Mouse (Mus musculus) MEL (cell line): Measurements from ENCODE around the gene Wnt10a.

ENCODE experiments used
- CTCF ChIP-seq, 3 experiments: IDR thresholded peaks in 2 of 3; conservative IDR thresholded peaks in 1 of 3; 2 replicates each; pipeline ENCODE4 v1.5.1; 2011 to 2012; ENCODE audit warnings: low read length in 3 of 3, low read depth in 2 of 3, mild to moderate bottlenecking in 2 of 3, improper control_type of control experiment in 1 of 3, inconsistent platforms in 1 of 3, mixed read lengths in 1 of 3, moderate library complexity in 1 of 3; ENCODE audit not compliant: control insufficient read depth in 1 of 3, insufficient read depth in 1 of 3, poor library complexity in 1 of 3, severe bottlenecking in 1 of 3
- GABPA ChIP-seq: IDR thresholded peaks from 2 replicates; pipeline ENCODE4 v1.6.1; 2012; ENCODE audit warnings: low read depth, mild to moderate bottlenecking, inconsistent platforms, low read length, improper control_type of control experiment, moderate library complexity
- GATA1 ChIP-seq: IDR thresholded peaks from 2 replicates; pipeline ENCODE4 v1.6.1; 2011; ENCODE audit warnings: low read depth, low read length, improper control_type of control experiment
- NELFE ChIP-seq: IDR thresholded peaks from 2 replicates; pipeline ENCODE4 v1.6.1; 2011; ENCODE audit warnings: low read depth, low read length, improper control_type of control experiment
- POLR2A ChIP-seq, 2 experiments: IDR thresholded peaks; 2 replicates each; pipeline ENCODE4 v1.6.1; 2011 to 2012; ENCODE audit warnings: low read length in 2 of 2, mild to moderate bottlenecking in 2 of 2, control low read depth in 1 of 2, improper control_type of control experiment in 1 of 2, low read depth in 1 of 2, moderate library complexity in 1 of 2; ENCODE audit not compliant: control insufficient read depth in 1 of 2, insufficient read depth in 1 of 2, poor library complexity in 1 of 2
- RAD21 ChIP-seq: IDR thresholded peaks from 2 replicates; pipeline ENCODE4 v1.6.1; 2011; ENCODE audit warnings: mild to moderate bottlenecking, low read depth, low read length, improper control_type of control experiment
- TAL1 ChIP-seq: IDR thresholded peaks from 2 replicates; pipeline ENCODE4 v1.6.1; 2012; ENCODE audit warnings: mild to moderate bottlenecking, inconsistent platforms, low read length, moderate library complexity, mixed read lengths
- ZC3H11A ChIP-seq: IDR thresholded peaks from 2 replicates; pipeline ENCODE4 v1.6.1; 2012; ENCODE audit warnings: low read depth, mild to moderate bottlenecking, inconsistent platforms, low read length, improper control_type of control experiment

GRCm38 (mm10) chr1:74805843-74806242, 14.5 kb downstream of the Wnt10a start:
- no peak for TF ChIP-seq GATA1
- TF ChIP-seq POLR2A (IDR thresholded peaks at IDR 0.05; ENCODE audit: control insufficient read depth in 1 of 2, insufficient read depth in 1 of 2, low read depth in 1 of 2, low read length in 2 of 2, poor library complexity in 1 of 2): no peak
- no peak for TF ChIP-seq CTCF (IDR thresholded peaks at IDR 0.05 in 2 of 3, conservative IDR thresholded peaks at IDR 0.05 in 1 of 3; ENCODE audit: control insufficient read depth in 1 of 3, insufficient read depth in 1 of 3, low read depth in 2 of 3, low read length in 3 of 3, poor library complexity in 1 of 3, severe bottlenecking in 1 of 3)
- no peak for TF ChIP-seq ZC3H11A
- no peak for TF ChIP-seq TAL1
- TF ChIP-seq GABPA: no peak
- no peak for TF ChIP-seq NELFE
- TF ChIP-seq RAD21: no peak
